Mouse (Mus musculus): ENCODE data around the gene Hoxc11. TPM values are rescaled to one million over a fixed set of nuclear protein-coding genes. Genes with fewer than 3 reads are reported as not detected.
A peak's percentile ranks its signal among the peaks of the same experiment; 100 is the strongest.

Hoxc11 gene
- polyA plus RNA-seq, 1 experiment, result not detected

GRCm38 (mm10) chr15:102963671-102964640, 9.7 kb downstream of the Hoxc11 start:
- Histone ChIP-seq H3K27me3 (ENCODE audit: control insufficient read depth, insufficient read depth, low read length) (peaks cover 20% of the 10 kb centered on the region; the same call in 1 of the 2 replicates), H3K4me1 (ENCODE audit: control insufficient read depth, insufficient read depth, low read length) (no peaks in the 10 kb centered on the region), H3K27ac (ENCODE audit: insufficient read depth, low read length) (no peak overlapping the region), H3K4me3 (replicated peaks; ENCODE audit: insufficient read depth, low read depth, low read length) (no peak overlapping the region)
- no peak for TF ChIP-seq CTCF (IDR thresholded peaks at IDR 0.05; ENCODE audit: borderline replicate concordance, insufficient read depth, low read depth, low read length)
- TF ChIP-seq POLR2A (IDR thresholded peaks at IDR 0.05; ENCODE audit: borderline replicate concordance, insufficient read depth, low read length), result no peak
- WGBS, result 4% methylated on average over 28 of the region's 28 CpGs
- no peak for DNase-seq

GRCm38 (mm10) chr15:102965003-102965891, 11.0 kb downstream of the Hoxc11 start:
- Histone ChIP-seq H3K4me1 (ENCODE audit: control insufficient read depth, insufficient read depth, low read length) (no peaks in the 10 kb centered on the region), H3K4me3 (replicated peaks; ENCODE audit: insufficient read depth, low read depth, low read length) (no peak overlapping the region), H3K27me3 (ENCODE audit: control insufficient read depth, insufficient read depth, low read length) (peaks cover 20% of the 10 kb centered on the region; the same call in 1 of the 2 replicates), H3K27ac (ENCODE audit: insufficient read depth, low read length) (no peak overlapping the region)
- WGBS, result 5% methylated on average over 26 of the region's 26 CpGs
- no peak for TF ChIP-seq POLR2A (IDR thresholded peaks at IDR 0.05; ENCODE audit: borderline replicate concordance, insufficient read depth, low read length)
- no peak for TF ChIP-seq CTCF (IDR thresholded peaks at IDR 0.05; ENCODE audit: borderline replicate concordance, insufficient read depth, low read depth, low read length)
- no peak for DNase-seq

GRCm38 (mm10) chr15:102965892-102966775, 11.9 kb downstream of the Hoxc11 start:
- Histone ChIP-seq H3K4me3 (replicated peaks; ENCODE audit: insufficient read depth, low read depth, low read length) (no peak overlapping the region), H3K27me3 (ENCODE audit: control insufficient read depth, insufficient read depth, low read length) (peaks cover 23% of the 10 kb centered on the region; the same call in 1 of the 2 replicates), H3K4me1 (ENCODE audit: control insufficient read depth, insufficient read depth, low read length) (no peaks in the 10 kb centered on the region), H3K27ac (ENCODE audit: insufficient read depth, low read length) (no peak overlapping the region)
- DNase-seq, result no peak
- TF ChIP-seq CTCF (IDR thresholded peaks at IDR 0.05; ENCODE audit: borderline replicate concordance, insufficient read depth, low read depth, low read length) (peak; percentile 19; the same call in 1 of the 2 replicates), POLR2A (IDR thresholded peaks at IDR 0.05; ENCODE audit: borderline replicate concordance, insufficient read depth, low read length) (no peak)
- WGBS, result 5% methylated on average over 29 of the region's 30 CpGs

DNA sequence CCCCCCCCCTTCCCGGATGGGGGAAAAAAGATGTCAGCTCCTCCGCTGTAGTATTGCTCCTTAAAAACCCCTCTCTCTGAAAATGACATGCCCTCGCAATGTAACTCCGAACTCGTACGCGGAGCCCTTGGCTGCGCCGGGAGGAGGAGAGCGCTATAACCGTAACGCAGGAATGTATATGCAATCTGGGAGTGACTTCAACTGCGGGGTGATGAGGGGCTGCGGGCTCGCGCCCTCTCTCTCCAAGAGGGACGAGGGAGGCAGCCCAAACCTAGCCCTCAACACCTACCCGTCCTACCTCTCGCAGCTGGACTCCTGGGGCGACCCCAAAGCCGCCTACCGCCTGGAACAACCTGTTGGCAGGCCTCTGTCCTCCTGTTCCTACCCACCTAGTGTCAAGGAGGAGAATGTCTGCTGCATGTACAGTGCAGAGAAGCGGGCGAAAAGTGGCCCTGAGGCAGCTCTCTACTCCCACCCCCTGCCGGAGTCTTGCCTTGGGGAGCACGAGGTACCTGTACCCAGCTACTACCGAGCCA, 12.6 kb downstream of the Hoxc11 start, which contains the start of gene Hoxc10:
Gene Hoxc10, plus strand, starts transcription at position 21 of the 536 bp plus-strand sequence.
- DNase-seq, result no peak
- no peak within 1 kb of the TSS for H3K4me3 ChIP-seq (replicated peaks; ENCODE audit: insufficient read depth, low read depth, low read length)
- H3K4me1 ChIP-seq (ENCODE audit: control insufficient read depth, insufficient read depth, low read length), result no peaks in the 10 kb centered on the region
- peaks cover 23% of the 10 kb centered on the region; the same call in 1 of the 2 replicates for H3K27me3 ChIP-seq (ENCODE audit: control insufficient read depth, insufficient read depth, low read length)
- H3K27ac ChIP-seq (ENCODE audit: insufficient read depth, low read length), result no peak within 1 kb of the TSS
- TF ChIP-seq CTCF (IDR thresholded peaks at IDR 0.05; ENCODE audit: borderline replicate concordance, insufficient read depth, low read depth, low read length), result no peak
- no peak for TF ChIP-seq POLR2A (IDR thresholded peaks at IDR 0.05; ENCODE audit: borderline replicate concordance, insufficient read depth, low read length)
- WGBS, result 4% methylated on average over 27 of the region's 27 CpGs

DNA sequence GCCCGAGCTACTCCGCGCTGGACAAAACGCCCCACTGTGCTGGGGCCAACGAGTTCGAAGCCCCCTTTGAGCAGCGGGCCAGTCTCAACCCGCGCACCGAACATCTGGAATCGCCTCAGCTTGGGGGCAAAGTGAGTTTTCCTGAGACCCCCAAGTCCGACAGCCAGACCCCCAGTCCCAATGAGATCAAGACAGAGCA, 13.0 kb downstream of the Hoxc11 start, which contains the start of gene Hoxc5:
Gene Hoxc5, plus strand, starts transcription at position 132 of the 199 bp plus-strand sequence.
- no peak within 1 kb of the TSS for H3K4me3 ChIP-seq (replicated peaks; ENCODE audit: insufficient read depth, low read depth, low read length)
- no peaks in the 10 kb centered on the region for H3K4me1 ChIP-seq (ENCODE audit: control insufficient read depth, insufficient read depth, low read length)
- H3K27me3 ChIP-seq (ENCODE audit: control insufficient read depth, insufficient read depth, low read length), result peaks cover 23% of the 10 kb centered on the region; the same call in 1 of the 2 replicates
- no peak within 1 kb of the TSS for H3K27ac ChIP-seq (ENCODE audit: insufficient read depth, low read length)
- DNase-seq, result no peak
- WGBS, result 6% methylated on average over 12 of the region's 12 CpGs
- TF ChIP-seq CTCF (IDR thresholded peaks at IDR 0.05; ENCODE audit: borderline replicate concordance, insufficient read depth, low read depth, low read length) (no peak), POLR2A (IDR thresholded peaks at IDR 0.05; ENCODE audit: borderline replicate concordance, insufficient read depth, low read length) (no peak)

GRCm38 (mm10) chr15:102967511-102968397, 13.5 kb downstream of the Hoxc11 start:
- TF ChIP-seq POLR2A (IDR thresholded peaks at IDR 0.05; ENCODE audit: borderline replicate concordance, insufficient read depth, low read length), result no peak
- TF ChIP-seq CTCF (IDR thresholded peaks at IDR 0.05; ENCODE audit: borderline replicate concordance, insufficient read depth, low read depth, low read length), result no peak
- Histone ChIP-seq H3K4me3 (replicated peaks; ENCODE audit: insufficient read depth, low read depth, low read length) (no peak overlapping the region), H3K27ac (ENCODE audit: insufficient read depth, low read length) (no peak overlapping the region), H3K4me1 (ENCODE audit: control insufficient read depth, insufficient read depth, low read length) (no peaks in the 10 kb centered on the region), H3K27me3 (ENCODE audit: control insufficient read depth, insufficient read depth, low read length) (peaks cover 24% of the 10 kb centered on the region; the same call in 1 of the 2 replicates)
- DNase-seq, result no peak
- 4% methylated on average over 34 of the region's 34 CpGs for WGBS

Measured in cerebellum, adult 2 months (tissue).